Mouse (Mus musculus): ENCODE measurements around the gene Kif5c. TPM values are rescaled to one million over a fixed set of nuclear protein-coding genes. Genes with fewer than 3 reads are reported as not detected.
A peak's percentile ranks its signal among the peaks of the same experiment; 100 is the strongest.

Kif5c gene
- polyA plus RNA-seq, 1 experiment from 2014 or later = 148 TPM

- no peaks in the 10 kb centered on the region for H3K9me3 ChIP-seq (replicated peaks; ENCODE audit: control insufficient read depth, low read length)
- peaks cover 24% of the 10 kb centered on the region for H3K36me3 ChIP-seq (ENCODE audit: control insufficient read depth, insufficient read depth, low read length)
- H3K4me1 ChIP-seq (ENCODE audit: control insufficient read depth, insufficient read depth, low read length) = 0 out of 2 replicates have a peak, but pooled peaks cover 3% of the 10 kb centered on the region
- H3K4me2 ChIP-seq (ENCODE audit: low read length) = no peak overlapping the region
- ATAC-seq (0 out of 2 replicates have a peak, but pooled peaks have one; percentile 21), DNase-seq (ENCODE audit: low spot score) (no peak)
- no peaks in the 10 kb centered on the region for H3K27me3 ChIP-seq (replicated peaks; ENCODE audit: control insufficient read depth, insufficient read depth, low read length)
- no peak overlapping the region for H3K27ac ChIP-seq (ENCODE audit: low read depth, low read length)
- no peak overlapping the region for H3K9ac ChIP-seq (ENCODE audit: low read length)
- no peak overlapping the region for H3K4me3 ChIP-seq (ENCODE audit: low read depth, low read length)
Observed at GRCm38 (mm10) chr2:49775735-49776134, 156.6 kb downstream of the Kif5c start.

GRCm38 (mm10) chr2:49776407-49776806 lies 157.3 kb downstream of the Kif5c start:
- no peak overlapping the region for H3K4me2 ChIP-seq (ENCODE audit: low read length)
- H3K27me3 ChIP-seq (replicated peaks; ENCODE audit: control insufficient read depth, insufficient read depth, low read length) = no peaks in the 10 kb centered on the region
- no peak overlapping the region for H3K4me3 ChIP-seq (ENCODE audit: low read depth, low read length)
- peaks cover 19% of the 10 kb centered on the region for H3K36me3 ChIP-seq (ENCODE audit: control insufficient read depth, insufficient read depth, low read length)
- H3K27ac ChIP-seq (ENCODE audit: low read depth, low read length) = no peak overlapping the region
- WGBS = 89% methylated on average over 4 of the region's 4 CpGs
- no peak for ATAC-seq
- 0 out of 2 replicates have a peak, but pooled peaks cover 3% of the 10 kb centered on the region for H3K4me1 ChIP-seq (ENCODE audit: control insufficient read depth, insufficient read depth, low read length)
- DNase-seq (ENCODE audit: low spot score) = no peak
- no peak overlapping the region for H3K9ac ChIP-seq (ENCODE audit: low read length)
- H3K9me3 ChIP-seq (replicated peaks; ENCODE audit: control insufficient read depth, low read length) = no peaks in the 10 kb centered on the region

GRCm38 (mm10) chr2:49787376-49788050 lies 168.4 kb downstream of the Kif5c start, which contains the start of gene Lypd6b:
Gene Lypd6b (plus strand): TSS chr2:49787688.
- Histone ChIP-seq H3K27ac (ENCODE audit: low read depth, low read length) (no peak within 1 kb of the TSS), H3K27me3 (replicated peaks; ENCODE audit: control insufficient read depth, insufficient read depth, low read length) (peaks cover 4% of the 10 kb centered on the region; the same call in 1 of the 2 replicates), H3K4me2 (ENCODE audit: low read length) (peak within 1 kb of the TSS; percentile 100), H3K4me3 (ENCODE audit: low read depth, low read length) (peak within 1 kb of the TSS; percentile 61), H3K4me1 (ENCODE audit: control insufficient read depth, insufficient read depth, low read length) (peaks cover 5% of the 10 kb centered on the region), H3K9me3 (replicated peaks; ENCODE audit: control insufficient read depth, low read length) (no peaks in the 10 kb centered on the region), H3K9ac (ENCODE audit: low read length) (peak within 1 kb of the TSS; percentile 76), H3K36me3 (ENCODE audit: control insufficient read depth, insufficient read depth, low read length) (no peaks in the 10 kb centered on the region)
- under 1% methylated on average over 79 of the region's 79 CpGs for WGBS
- ATAC-seq (peak; percentile 69), DNase-seq (ENCODE audit: low spot score) (peak; percentile 37)

- Histone ChIP-seq H3K27ac (ENCODE audit: low read depth, low read length) (no peak overlapping the region), H3K9me3 (replicated peaks; ENCODE audit: control insufficient read depth, low read length) (no peaks in the 10 kb centered on the region), H3K4me1 (ENCODE audit: control insufficient read depth, insufficient read depth, low read length) (peaks cover 5% of the 10 kb centered on the region), H3K36me3 (ENCODE audit: control insufficient read depth, insufficient read depth, low read length) (no peaks in the 10 kb centered on the region), H3K9ac (ENCODE audit: low read length) (peak overlapping the region; percentile 76), H3K4me3 (ENCODE audit: low read depth, low read length) (peak overlapping the region; percentile 61), H3K27me3 (replicated peaks; ENCODE audit: control insufficient read depth, insufficient read depth, low read length) (peaks cover 4% of the 10 kb centered on the region; the same call in 1 of the 2 replicates), H3K4me2 (ENCODE audit: low read length) (peak overlapping the region; percentile 100)
- ATAC-seq (peak; percentile 41; the same call in 1 of the 2 replicates), DNase-seq (ENCODE audit: low spot score) (no peak)
- WGBS = 1% methylated on average over 14 of the region's 14 CpGs
Observed at GRCm38 (mm10) chr2:49788051-49788418, 168.9 kb downstream of the Kif5c start.

- H3K4me3 ChIP-seq (ENCODE audit: low read depth, low read length) = no peak overlapping the region
- 21% methylated on average over 3 of the region's 3 CpGs for WGBS
- H3K9me3 ChIP-seq (replicated peaks; ENCODE audit: control insufficient read depth, low read length) = no peaks in the 10 kb centered on the region
- H3K36me3 ChIP-seq (ENCODE audit: control insufficient read depth, insufficient read depth, low read length) = no peaks in the 10 kb centered on the region
- peaks cover 4% of the 10 kb centered on the region; the same call in 1 of the 2 replicates for H3K27me3 ChIP-seq (replicated peaks; ENCODE audit: control insufficient read depth, insufficient read depth, low read length)
- no peak overlapping the region for H3K27ac ChIP-seq (ENCODE audit: low read depth, low read length)
- ATAC-seq (no peak), DNase-seq (ENCODE audit: low spot score) (no peak)
- peaks cover 5% of the 10 kb centered on the region for H3K4me1 ChIP-seq (ENCODE audit: control insufficient read depth, insufficient read depth, low read length)
- H3K9ac ChIP-seq (ENCODE audit: low read length) = no peak overlapping the region
- H3K4me2 ChIP-seq (ENCODE audit: low read length) = peak overlapping the region; percentile 100; the same call in 1 of the 2 replicates
Observed at GRCm38 (mm10) chr2:49788643-49789042, 169.5 kb downstream of the Kif5c start.

GRCm38 (mm10) chr2:49789078-49789477 lies 170.0 kb downstream of the Kif5c start:
- Histone ChIP-seq H3K36me3 (ENCODE audit: control insufficient read depth, insufficient read depth, low read length) (no peaks in the 10 kb centered on the region), H3K27ac (ENCODE audit: low read depth, low read length) (no peak overlapping the region), H3K4me1 (ENCODE audit: control insufficient read depth, insufficient read depth, low read length) (peaks cover 5% of the 10 kb centered on the region), H3K4me2 (ENCODE audit: low read length) (no peak overlapping the region), H3K9me3 (replicated peaks; ENCODE audit: control insufficient read depth, low read length) (no peaks in the 10 kb centered on the region), H3K9ac (ENCODE audit: low read length) (no peak overlapping the region), H3K4me3 (ENCODE audit: low read depth, low read length) (no peak overlapping the region), H3K27me3 (replicated peaks; ENCODE audit: control insufficient read depth, insufficient read depth, low read length) (peaks cover 4% of the 10 kb centered on the region; the same call in 1 of the 2 replicates)
- WGBS = 75% methylated on average over 6 of the region's 6 CpGs
- DNase-seq (ENCODE audit: low spot score) (no peak), ATAC-seq (no peak)

- peaks cover 5% of the 10 kb centered on the region for H3K4me1 ChIP-seq (ENCODE audit: control insufficient read depth, insufficient read depth, low read length)
- H3K27me3 ChIP-seq (replicated peaks; ENCODE audit: control insufficient read depth, insufficient read depth, low read length) = peaks cover 4% of the 10 kb centered on the region; the same call in 1 of the 2 replicates
- WGBS = 89% methylated on average over 5 of the region's 5 CpGs
- no peaks in the 10 kb centered on the region for H3K9me3 ChIP-seq (replicated peaks; ENCODE audit: control insufficient read depth, low read length)
- H3K4me2 ChIP-seq (ENCODE audit: low read length) = no peak overlapping the region
- DNase-seq (ENCODE audit: low spot score) (no peak), ATAC-seq (no peak)
- H3K9ac ChIP-seq (ENCODE audit: low read length) = no peak overlapping the region
- no peak overlapping the region for H3K4me3 ChIP-seq (ENCODE audit: low read depth, low read length)
- no peaks in the 10 kb centered on the region for H3K36me3 ChIP-seq (ENCODE audit: control insufficient read depth, insufficient read depth, low read length)
- H3K27ac ChIP-seq (ENCODE audit: low read depth, low read length) = no peak overlapping the region
Observed at GRCm38 (mm10) chr2:49789504-49789903, 170.4 kb downstream of the Kif5c start.

GRCm38 (mm10) chr2:49797444-49798143 lies 178.5 kb downstream of the Kif5c start:
- Histone ChIP-seq H3K36me3 (ENCODE audit: control insufficient read depth, insufficient read depth, low read length) (no peaks in the 10 kb centered on the region), H3K4me2 (ENCODE audit: low read length) (no peak overlapping the region), H3K9me3 (replicated peaks; ENCODE audit: control insufficient read depth, low read length) (no peaks in the 10 kb centered on the region), H3K4me1 (ENCODE audit: control insufficient read depth, insufficient read depth, low read length) (no peaks in the 10 kb centered on the region), H3K27ac (ENCODE audit: low read depth, low read length) (no peak overlapping the region), H3K4me3 (ENCODE audit: low read depth, low read length) (no peak overlapping the region), H3K27me3 (replicated peaks; ENCODE audit: control insufficient read depth, insufficient read depth, low read length) (no peaks in the 10 kb centered on the region), H3K9ac (ENCODE audit: low read length) (no peak overlapping the region)
- no peak for DNase-seq (ENCODE audit: low spot score)
- 61% methylated on average over 14 of the region's 14 CpGs for WGBS
- ATAC-seq = 0 out of 2 replicates have a peak, but pooled peaks have one; percentile 29

GRCm38 (mm10) chr2:49804448-49804847 lies 185.3 kb downstream of the Kif5c start:
- Histone ChIP-seq H3K4me2 (ENCODE audit: low read length) (no peak overlapping the region), H3K36me3 (ENCODE audit: control insufficient read depth, insufficient read depth, low read length) (no peaks in the 10 kb centered on the region), H3K4me3 (ENCODE audit: low read depth, low read length) (no peak overlapping the region), H3K9me3 (replicated peaks; ENCODE audit: control insufficient read depth, low read length) (no peaks in the 10 kb centered on the region), H3K4me1 (ENCODE audit: control insufficient read depth, insufficient read depth, low read length) (0 out of 2 replicates have a peak, but pooled peaks cover 2% of the 10 kb centered on the region), H3K27me3 (replicated peaks; ENCODE audit: control insufficient read depth, insufficient read depth, low read length) (no peaks in the 10 kb centered on the region), H3K9ac (ENCODE audit: low read length) (no peak overlapping the region), H3K27ac (ENCODE audit: low read depth, low read length) (no peak overlapping the region)
- ATAC-seq = no peak
- DNase-seq (ENCODE audit: low spot score) = no peak
- 83% methylated on average over 8 of the region's 8 CpGs for WGBS
